Mouse (Mus musculus) retina, postnatal 1 day (tissue): Measurements from ENCODE around the gene Rhoa.
"Not testable (repeated sequence)": the region's sequence is repeated elsewhere in the genome, so short reads cannot be mapped to it uniquely, and the experiment has no call there.

Experiments used
- DNase-seq: peaks from one replicate; pipeline ENCODE4 v3.0.0-alpha.2; 2012

The Rhoa gene

DNA sequence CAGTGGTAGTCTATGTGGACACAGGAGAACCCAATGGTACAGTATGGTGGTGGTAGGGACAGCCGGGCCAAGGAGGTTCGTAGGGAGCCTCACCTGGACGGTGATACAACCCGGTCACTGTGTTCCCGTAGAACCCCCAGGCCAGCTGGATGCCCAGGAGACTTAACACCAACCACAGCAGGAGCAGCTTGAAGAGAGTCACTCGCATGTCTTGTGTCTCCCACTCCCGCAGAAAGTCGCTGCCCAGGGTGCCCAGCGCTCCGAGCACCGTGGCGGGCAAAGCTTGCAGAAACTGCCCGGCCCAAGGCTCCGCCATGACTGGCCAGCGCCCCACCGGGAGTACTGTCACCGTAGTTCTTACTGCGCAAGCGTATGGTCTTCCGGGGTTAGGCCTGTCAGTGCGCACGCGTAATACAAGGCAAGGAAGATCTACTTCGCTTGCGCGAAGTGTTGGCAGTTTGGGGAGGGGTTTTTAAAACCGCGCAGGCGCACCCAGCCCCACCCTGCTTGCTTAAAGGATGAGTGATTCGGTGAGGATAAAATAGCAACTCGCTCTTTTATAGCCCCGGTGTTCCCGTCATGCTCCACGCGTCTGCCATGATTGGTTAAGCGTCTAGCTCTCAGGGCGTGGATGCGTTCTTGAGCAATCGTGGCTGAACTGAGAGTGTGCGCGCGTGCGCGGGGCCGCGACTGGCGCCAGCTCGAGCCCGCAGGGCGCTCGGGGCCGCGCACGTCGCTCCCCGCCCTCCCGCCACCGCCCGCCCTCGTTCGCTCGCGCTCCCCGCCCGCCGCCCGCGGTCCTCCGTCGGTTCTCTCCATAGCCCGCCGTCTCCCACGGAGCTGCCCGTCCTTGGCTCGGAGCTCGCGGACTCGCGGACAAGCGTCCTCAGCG is at the start of gene Rhoa, which contains the start of gene Tcta:
Rhoa (plus strand) TSS at position 501 of the 892 bp plus-strand sequence.
Tcta (minus strand) TSS at position 532 of the 892 bp plus-strand sequence.
- DNase-seq, result peak; percentile 100

GRCm38 (mm10) chr9:108260526-108260925 is 45.4 kb upstream of the Rhoa start:
- DNase-seq, result no peak

GRCm38 (mm10) chr9:108261865-108262264 is 44.1 kb upstream of the Rhoa start:
- no peak for DNase-seq

DNA sequence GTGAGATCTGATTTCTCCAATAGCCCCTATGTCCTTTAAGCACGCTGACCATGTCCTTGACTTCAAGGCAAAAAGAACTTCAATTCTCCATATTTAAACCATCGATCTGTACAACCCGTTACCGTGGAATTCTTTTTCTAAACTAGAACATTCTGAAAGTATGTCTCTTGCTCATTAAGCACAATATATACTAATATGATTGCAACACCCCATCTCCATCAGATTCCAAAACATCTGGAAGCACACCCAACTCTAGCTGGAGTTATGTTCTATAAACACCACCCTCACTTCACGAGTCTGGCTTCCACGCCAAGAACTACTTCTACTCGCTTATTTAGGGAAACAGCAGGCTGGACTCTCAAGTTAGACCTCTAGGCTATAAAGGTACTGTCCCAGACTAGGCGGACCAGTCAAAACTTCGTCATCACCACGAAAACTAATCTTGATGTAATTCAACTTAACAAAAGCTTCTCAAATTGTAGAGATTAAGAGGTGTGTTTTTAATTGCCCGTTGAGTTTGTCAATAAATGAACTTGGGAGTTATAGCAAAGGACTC is 43.4 kb upstream of the Rhoa start:
- DNase-seq, result no peak

- no peak for DNase-seq
These were observed 42.7 kb upstream of the Rhoa start for GRCm38 (mm10) chr9:108263131-108263681.

DNA sequence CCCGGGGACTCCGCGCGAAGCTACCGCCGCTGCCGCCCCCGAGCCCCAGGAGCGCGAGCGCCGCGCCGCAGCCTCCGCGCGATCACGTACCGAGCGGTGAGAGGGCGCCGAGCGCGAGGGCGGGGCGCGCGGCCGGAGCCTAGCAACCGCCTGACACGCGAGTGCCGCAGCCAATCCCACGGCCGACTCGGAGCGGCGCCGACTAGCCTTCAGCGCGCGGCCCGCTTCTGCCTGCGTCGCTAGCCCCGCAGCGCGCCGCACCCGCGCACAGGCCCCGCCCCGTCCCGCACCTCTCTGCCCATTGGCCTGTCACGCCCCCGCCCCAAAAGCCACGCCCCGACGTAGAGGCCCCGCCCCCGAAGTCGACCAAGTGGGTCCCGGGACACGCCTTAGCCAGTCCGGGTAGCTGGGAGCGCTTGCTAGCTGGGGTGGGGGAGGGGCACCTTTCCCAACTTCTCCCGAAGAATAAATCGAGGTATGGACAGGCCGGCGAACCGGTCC is 42.2 kb upstream of the Rhoa start, which contains the start of gene Dag1:
Dag1 (minus strand) TSS at position 269 of the 501 bp plus-strand sequence.
- DNase-seq, result peak; percentile 98

DNA sequence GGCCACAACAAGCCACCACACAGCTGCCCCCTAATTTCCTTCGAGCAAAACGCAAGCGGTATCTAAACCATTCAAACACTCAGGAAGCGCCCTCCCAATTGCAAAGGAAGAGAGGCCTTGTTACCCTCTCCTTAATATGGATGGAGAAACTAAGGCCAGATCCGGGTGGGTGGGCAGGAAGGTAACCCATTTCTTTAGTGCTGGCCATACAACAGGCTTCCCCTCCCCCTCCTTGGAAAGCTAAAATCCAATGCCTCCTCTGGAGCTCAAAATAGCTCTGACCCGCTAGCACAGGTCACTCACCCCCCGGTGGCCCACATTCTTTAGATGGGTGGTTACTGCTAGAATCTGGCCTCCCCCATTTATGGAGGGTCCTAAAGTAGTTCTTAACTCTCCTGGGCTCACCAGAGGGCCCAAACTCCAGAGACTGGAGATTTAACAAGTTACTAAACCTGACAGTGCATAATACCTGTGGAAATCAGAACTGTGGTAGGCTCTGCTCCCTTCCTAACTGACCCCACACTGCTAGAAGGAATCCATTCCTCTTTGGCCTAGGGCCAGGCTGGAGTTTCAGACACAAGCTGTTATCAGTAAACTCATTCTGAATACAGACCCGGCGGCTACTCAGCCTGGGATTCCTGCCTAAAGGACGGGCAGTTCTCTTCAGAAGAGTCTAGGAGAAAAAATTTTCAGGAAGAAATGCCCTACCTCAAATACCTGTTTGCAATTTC is 41.6 kb upstream of the Rhoa start:
- DNase-seq, result no peak

DNA sequence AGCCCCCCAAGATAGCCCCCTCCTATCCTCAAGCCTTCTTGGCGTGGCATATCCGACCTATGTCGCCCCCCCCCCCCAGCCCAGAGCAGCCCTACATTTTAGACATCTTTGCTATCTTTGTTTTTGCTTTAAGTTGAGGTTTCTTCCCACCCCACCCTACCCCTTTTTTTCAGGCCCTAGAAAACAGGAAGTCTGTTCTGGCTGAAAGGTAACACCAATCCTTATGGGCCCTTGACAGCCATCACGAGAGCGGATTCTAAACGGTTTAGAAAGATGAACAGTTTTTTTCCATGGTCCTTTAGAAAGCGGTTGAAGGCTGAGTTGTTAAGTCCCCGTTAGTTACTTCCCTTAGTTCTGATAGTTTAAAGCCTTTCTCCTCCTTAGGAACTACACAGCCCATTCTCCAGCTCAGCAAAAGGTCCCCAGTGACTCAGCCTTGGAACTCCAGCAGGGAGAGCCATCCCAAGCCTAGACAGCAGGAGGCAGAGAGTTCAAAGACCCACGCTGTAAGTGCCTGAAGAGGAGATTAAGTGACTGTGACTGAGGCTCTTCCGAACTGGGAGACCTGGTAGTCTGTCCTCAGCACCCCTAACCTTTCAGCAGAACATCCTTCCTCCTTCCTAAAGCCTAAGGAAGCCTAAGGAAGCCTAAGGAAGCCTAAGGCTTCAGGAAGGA is 39.5 kb upstream of the Rhoa start:
- no peak for DNase-seq

DNA sequence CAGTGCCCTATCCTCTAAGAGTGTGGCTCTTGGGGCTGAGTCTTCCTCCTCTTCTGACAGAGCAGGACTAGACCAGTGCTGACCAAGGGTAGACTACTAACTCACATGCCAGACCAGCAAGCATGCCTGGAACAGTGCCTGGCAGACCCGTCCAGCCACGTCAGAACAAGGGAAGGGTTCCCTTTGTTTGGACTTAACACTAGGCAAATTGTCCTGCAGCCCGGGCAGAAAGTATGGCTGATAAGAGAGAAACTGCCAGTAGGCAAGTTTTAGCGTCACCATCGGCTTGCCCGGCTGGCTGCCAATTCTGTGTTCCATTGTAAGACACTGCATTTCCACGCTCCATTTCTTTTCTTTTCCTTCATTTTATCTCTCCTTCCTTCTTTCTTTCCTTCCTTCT is 38.2 kb upstream of the Rhoa start:
- no peak for DNase-seq

DNA sequence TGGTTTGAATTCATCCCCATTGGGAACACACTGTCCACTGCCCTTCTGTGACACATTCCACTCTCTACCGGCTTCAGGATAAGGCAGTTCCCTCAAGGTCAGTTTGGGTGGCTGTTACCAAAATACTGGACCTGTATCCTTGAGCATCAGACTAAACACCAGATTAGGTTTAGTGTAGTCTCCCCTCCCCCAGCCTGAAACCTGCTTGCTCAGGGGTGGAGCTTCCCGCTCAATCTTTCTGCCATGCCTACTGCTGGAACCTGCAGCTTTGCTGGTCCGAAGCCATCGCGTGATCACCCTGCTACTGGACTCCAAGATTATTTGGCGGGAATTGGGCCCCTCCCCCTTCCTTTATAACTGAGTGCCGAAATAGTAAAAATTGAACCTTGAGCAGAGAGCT is 37.2 kb upstream of the Rhoa start:
- not testable (repeated sequence) for DNase-seq

- DNase-seq, result no peak
These were observed 34.0 kb upstream of the Rhoa start for GRCm38 (mm10) chr9:108271941-108272340.

DNA sequence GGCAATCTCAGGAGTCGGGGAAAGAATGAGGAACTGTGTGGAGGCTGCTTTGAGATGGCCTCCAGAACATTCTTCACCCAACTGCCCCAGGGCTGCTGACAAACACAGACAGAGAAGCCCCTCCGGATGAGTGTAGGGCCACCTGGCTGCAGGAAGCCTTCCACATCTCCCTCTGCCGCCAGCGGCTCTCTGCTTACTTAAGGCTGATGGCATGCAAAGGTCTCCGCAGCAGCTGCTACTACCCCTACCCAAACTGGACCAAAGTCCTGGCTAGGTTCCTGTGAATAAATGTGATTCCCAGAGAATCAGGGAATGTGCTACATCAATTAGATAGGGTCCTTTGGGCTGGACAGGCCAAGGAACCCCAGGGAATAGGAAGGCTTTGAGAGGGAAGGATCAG is 33.2 kb upstream of the Rhoa start:
- no peak for DNase-seq

DNA sequence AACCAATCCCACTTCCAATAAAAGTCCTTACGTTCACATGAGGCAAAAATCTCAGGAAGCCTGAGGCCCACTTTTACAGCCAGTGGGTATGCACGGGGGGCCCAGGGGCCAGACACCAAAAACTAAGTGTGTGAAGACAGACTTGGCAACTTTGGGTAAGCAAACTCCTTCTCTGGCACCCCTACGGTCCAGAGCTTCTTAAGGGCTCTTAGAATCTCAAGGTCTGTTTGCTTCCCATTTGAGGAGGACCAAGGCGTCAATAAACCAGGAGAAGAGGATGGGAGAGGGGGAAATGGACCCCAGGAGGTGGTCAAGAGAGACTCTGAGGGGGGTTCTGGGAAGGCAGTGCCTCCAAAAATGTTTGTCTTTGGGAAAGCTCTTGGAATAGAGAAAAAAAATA is 32.4 kb upstream of the Rhoa start:
- DNase-seq, result no peak

DNA sequence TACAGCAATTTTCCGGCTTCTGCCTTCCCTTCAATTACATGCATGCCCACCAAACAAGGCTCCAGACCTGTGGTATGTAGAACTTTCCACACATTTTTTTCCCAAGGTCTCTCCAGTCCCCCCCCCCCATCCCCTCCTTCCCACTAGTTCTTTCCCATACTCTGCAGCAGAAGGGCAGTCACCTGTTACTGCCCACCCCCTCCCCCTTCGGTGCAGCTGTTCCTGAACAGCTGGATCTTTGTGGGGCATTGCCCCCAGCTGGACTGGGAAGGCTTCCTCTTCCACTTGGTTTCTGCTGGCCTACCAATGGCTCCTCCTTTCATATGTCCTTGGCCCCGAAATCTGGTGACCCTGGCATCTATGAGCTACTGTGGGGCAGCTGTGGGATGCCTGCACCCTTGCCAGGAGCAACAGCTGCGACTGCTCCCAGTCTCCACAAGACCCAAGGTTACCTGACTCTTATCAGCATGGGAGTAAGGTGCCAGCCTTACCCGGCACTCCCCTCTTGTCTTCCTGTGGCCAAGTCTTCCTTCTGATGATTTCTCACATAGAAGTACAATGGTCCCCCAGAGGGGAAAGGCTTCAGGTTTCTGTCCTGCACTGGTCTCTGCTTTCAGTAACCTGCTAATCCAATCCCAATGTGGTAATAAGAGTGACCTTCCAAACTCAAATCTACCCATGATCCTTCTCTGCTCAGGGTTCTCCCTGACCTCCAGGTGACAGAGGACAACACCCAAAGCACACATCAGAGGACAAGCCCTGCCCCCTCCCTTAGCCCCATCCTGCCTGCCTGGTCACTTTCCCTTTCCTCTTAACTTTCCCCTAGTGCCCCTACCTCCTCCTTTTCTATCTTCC is 31.2 kb upstream of the Rhoa start:
- DNase-seq, result no peak

GRCm38 (mm10) chr9:108275331-108275659 is 30.6 kb upstream of the Rhoa start:
- no peak for DNase-seq

- DNase-seq, result peak; percentile 49
These were observed 27.1 kb upstream of the Rhoa start for GRCm38 (mm10) chr9:108278697-108279450.

- no peak for DNase-seq
These were observed 25.7 kb upstream of the Rhoa start for GRCm38 (mm10) chr9:108280071-108280828.

DNA sequence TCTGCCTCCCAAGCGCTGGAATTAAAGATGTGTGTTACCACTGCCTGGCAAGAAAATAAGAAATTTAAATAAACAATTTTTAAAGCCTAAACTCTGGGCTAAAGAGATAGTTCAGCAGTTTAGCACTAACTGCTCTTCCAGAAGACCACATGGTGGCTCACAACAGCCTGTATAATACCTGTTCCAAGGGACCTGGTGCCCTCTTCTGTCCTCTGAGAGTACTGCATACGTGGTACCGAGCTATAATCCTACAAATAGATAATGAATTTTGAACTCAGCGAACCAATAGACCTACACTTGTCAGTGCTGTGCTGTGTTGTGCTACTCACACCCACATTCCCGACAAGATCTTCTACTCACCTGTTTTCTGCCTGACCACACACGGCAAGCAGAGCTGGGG is 21.5 kb upstream of the Rhoa start:
- peak; percentile 87 for DNase-seq

DNA sequence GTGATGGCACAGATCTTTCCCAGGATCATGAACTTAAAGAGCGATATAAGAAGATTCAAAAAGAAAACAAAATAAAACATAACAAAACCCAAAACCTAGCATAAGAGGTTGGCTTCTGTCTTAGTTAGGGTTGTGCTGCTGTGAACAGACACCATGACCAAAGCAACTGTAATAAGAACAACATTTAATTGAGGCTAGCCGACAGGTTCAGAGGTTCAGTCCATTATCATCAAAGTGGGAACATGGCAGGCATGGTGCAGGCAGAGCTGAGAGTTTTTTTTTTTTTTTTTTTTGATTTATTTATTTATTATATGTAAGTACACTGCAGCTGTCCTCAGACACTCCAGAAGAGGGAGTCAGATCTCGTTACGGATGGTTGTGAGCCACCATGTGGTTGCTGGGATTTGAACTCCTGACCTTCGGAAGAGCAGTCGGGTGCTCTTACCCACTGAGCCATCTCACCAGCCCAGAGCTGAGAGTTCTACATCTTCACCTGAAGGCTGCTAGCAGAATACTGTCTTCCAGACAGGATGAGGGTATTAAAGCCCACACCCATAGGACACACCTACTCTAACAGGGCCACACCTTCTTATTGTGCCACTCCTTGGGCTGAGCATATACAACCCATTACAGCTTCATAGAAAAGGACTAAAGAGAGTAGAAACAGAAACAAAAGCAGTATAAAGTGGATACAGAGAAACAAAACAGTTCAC is 18.2 kb upstream of the Rhoa start:
- DNase-seq, result not testable (repeated sequence)
